Mouse (Mus musculus): Measurements from ENCODE around the gene Amd1.

DNA sequence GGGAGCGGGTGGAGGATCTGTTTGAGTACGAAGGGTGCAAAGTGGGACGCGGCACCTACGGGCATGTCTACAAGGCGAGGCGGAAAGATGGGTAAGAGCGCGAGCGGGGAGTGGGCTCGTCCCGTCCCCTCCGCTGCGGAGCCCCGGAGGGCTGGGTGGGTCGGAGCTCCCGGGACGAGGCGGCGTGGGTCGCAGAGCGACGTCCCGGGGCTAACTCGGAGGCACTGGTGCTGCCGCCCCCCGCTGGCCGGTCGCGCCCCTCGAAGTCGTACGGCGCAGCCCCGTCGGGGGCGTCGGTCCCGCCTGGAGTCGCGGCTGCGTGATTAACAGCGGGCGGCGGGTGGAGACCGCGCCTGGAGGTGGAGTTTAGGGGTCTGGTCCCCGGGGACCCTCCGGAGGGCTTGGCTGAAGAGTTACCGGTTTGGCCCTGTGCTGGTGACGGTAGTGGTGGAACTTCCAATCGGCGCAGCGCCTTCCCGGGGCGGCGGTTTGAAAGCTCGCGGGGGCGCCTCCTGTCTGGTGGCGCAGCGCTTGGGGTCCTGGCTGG is 47.7 kb upstream of the Amd1 start:
- TF ChIP-seq CTCF (IDR thresholded peaks at IDR 0.05; ENCODE audit: control insufficient read depth, insufficient read depth, insufficient replicate concordance, low read depth, low read length) = no peak
- no peak; the same call in 1 of the 2 replicates for TF ChIP-seq POLR2A (IDR thresholded peaks at IDR 0.05; ENCODE audit: control insufficient read depth, low read depth, low read length)
